Mouse (Mus musculus) CH12.LX (cell line): Measurements from ENCODE around the gene Doc2g. TPM values are rescaled to one million over a fixed set of nuclear protein-coding genes. Genes with fewer than 3 reads are reported as not detected.

Source experiments
- DNase-seq: peaks from one replicate; pipeline ENCODE4 v3.0.0-alpha.2; 2013; ENCODE audit errors: extremely low read depth
- H3K27ac ChIP-seq: 2 replicates; pipeline ENCODE4 v1.5.1; 2012; ENCODE audit warnings: low read depth, mild to moderate bottlenecking, control low read depth, moderate library complexity; ENCODE audit not compliant: insufficient read depth
- H3K27me3 ChIP-seq: replicated peaks from 2 replicates; pipeline ENCODE3; 2012; ENCODE audit warnings: inconsistent platforms
- H3K36me3 ChIP-seq, 2 experiments: replicated peaks in 1 of 2; 2 replicates each; pipeline versions ENCODE3 to v1.6.1; 2012; ENCODE audit warnings: inconsistent platforms in 1 of 2, low read length in 1 of 2, mild to moderate bottlenecking in 1 of 2, mixed read lengths in 1 of 2, moderate library complexity in 1 of 2; ENCODE audit not compliant: control insufficient read depth in 1 of 2, insufficient read depth in 1 of 2
- H3K4me1 ChIP-seq, 2 experiments: 2 replicates each; pipeline ENCODE4 v1.6.1; 2012; ENCODE audit warnings: inconsistent platforms in 1 of 2, moderate library complexity in 1 of 2; ENCODE audit not compliant: insufficient read depth in 2 of 2, control insufficient read depth in 1 of 2
- H3K4me2 ChIP-seq: 2 replicates; pipeline ENCODE4 v1.6.1; 2012; ENCODE audit warnings: low read depth, mild to moderate bottlenecking, control low read depth; ENCODE audit not compliant: poor library complexity, insufficient read depth, severe bottlenecking
- H3K4me3 ChIP-seq, 3 experiments: fragments of 150-350 bp in 1 of 3; sonication (generic) in 1 of 3; replicated peaks in 1 of 3; 2 replicates each; pipeline versions ENCODE3 to v1.5.1; 2011 to 2012; ENCODE audit warnings: low read depth in 2 of 3, low read length in 2 of 3, mild to moderate bottlenecking in 2 of 3, moderate library complexity in 2 of 3, control low read depth in 1 of 3, improper control_type of control experiment in 1 of 3, inconsistent platforms in 1 of 3, mixed read lengths in 1 of 3; ENCODE audit not compliant: poor library complexity in 1 of 3
- H3K79me2 ChIP-seq: replicated peaks from 2 replicates; pipeline ENCODE4 v1.6.1; 2012; ENCODE audit warnings: mild to moderate bottlenecking, moderate library complexity; ENCODE audit not compliant: control insufficient read depth, poor library complexity, insufficient read depth, severe bottlenecking; ENCODE audit errors: extremely low read depth
- H3K9ac ChIP-seq: 2 replicates; pipeline ENCODE4 v1.6.1; 2012; ENCODE audit warnings: low read depth, mild to moderate bottlenecking, control low read depth, moderate library complexity; ENCODE audit not compliant: insufficient read depth
- H3K9me3 ChIP-seq: replicated peaks from 2 replicates; pipeline ENCODE3; 2012; ENCODE audit warnings: low read length, inconsistent platforms, mixed read lengths
- BHLHE40 ChIP-seq: IDR thresholded peaks from 2 replicates; pipeline ENCODE4 v1.6.1; 2011; ENCODE audit warnings: mild to moderate bottlenecking, low read depth, low read length, improper control_type of control experiment
- CHD1 ChIP-seq: IDR thresholded peaks from 2 replicates; pipeline ENCODE4 v1.6.1; 2012; ENCODE audit warnings: low read depth, low read length, improper control_type of control experiment, inconsistent platforms
- CHD2 ChIP-seq: IDR thresholded peaks from 2 replicates; pipeline ENCODE4 v1.6.1; 2011; ENCODE audit warnings: low read length, improper control_type of control experiment
- CTCF ChIP-seq, 2 experiments: IDR thresholded peaks in 1 of 2; conservative IDR thresholded peaks in 1 of 2; 2 replicates each; pipeline ENCODE4 v1.5.1; 2011 to 2012; ENCODE audit warnings: low read depth in 2 of 2, low read length in 2 of 2, improper control_type of control experiment in 1 of 2, inconsistent platforms in 1 of 2, mild to moderate bottlenecking in 1 of 2, moderate library complexity in 1 of 2
- E2F4 ChIP-seq: IDR thresholded peaks from 2 replicates; pipeline ENCODE4 v1.6.1; 2011; ENCODE audit warnings: low read depth, low read length, improper control_type of control experiment; ENCODE audit not compliant: insufficient replicate concordance
- ELF1 ChIP-seq: IDR thresholded peaks from 2 replicates; pipeline ENCODE4 v1.6.1; 2014; ENCODE audit warnings: low read depth, mild to moderate bottlenecking, inconsistent platforms, low read length, improper control_type of control experiment
- EP300 ChIP-seq: IDR thresholded peaks from 2 replicates; pipeline ENCODE4 v1.6.1; 2011; ENCODE audit warnings: low read length, improper control_type of control experiment
- HCFC1 ChIP-seq: IDR thresholded peaks from 2 replicates; pipeline ENCODE4 v1.6.1; 2012; ENCODE audit warnings: low read depth, mild to moderate bottlenecking, inconsistent platforms, low read length, improper control_type of control experiment
- IRF4 ChIP-seq: IDR thresholded peaks from 2 replicates; pipeline ENCODE4 v1.6.1; 2014; ENCODE audit warnings: low read depth, mild to moderate bottlenecking, inconsistent platforms, low read length, improper control_type of control experiment
- KAT2A ChIP-seq: IDR thresholded peaks from 2 replicates; pipeline ENCODE4 v1.6.1; 2012; ENCODE audit warnings: low read length, improper control_type of control experiment, inconsistent platforms; ENCODE audit not compliant: insufficient replicate concordance
- MAX ChIP-seq: IDR thresholded peaks from 2 replicates; pipeline ENCODE4 v1.6.1; 2011; ENCODE audit warnings: low read length, improper control_type of control experiment
- MAZ ChIP-seq: IDR thresholded peaks from 2 replicates; pipeline ENCODE4 v1.6.1; 2012; ENCODE audit warnings: low read depth, mild to moderate bottlenecking, inconsistent platforms, low read length, improper control_type of control experiment, moderate library complexity
- MEF2A ChIP-seq: IDR thresholded peaks from 2 replicates; pipeline ENCODE4 v1.6.1; 2014; ENCODE audit warnings: low read depth, mild to moderate bottlenecking, inconsistent platforms, low read length, improper control_type of control experiment, borderline replicate concordance
- MXI1 ChIP-seq: IDR thresholded peaks from 2 replicates; pipeline ENCODE4 v1.6.1; 2011; ENCODE audit warnings: mild to moderate bottlenecking, low read depth, low read length, improper control_type of control experiment
- NRF1 ChIP-seq: IDR thresholded peaks from 2 replicates; pipeline ENCODE4 v1.6.1; 2014; ENCODE audit warnings: low read depth, mild to moderate bottlenecking, inconsistent platforms, low read length, improper control_type of control experiment, moderate library complexity
- PAX5 ChIP-seq: IDR thresholded peaks from 2 replicates; pipeline ENCODE4 v1.6.1; 2012; ENCODE audit warnings: low read length, inconsistent platforms, mixed read lengths
- POLR2AphosphoS2 ChIP-seq: IDR thresholded peaks from 2 replicates; pipeline ENCODE4 v1.6.1; 2011; ENCODE audit warnings: low read depth, low read length, improper control_type of control experiment
- SIN3A ChIP-seq: IDR thresholded peaks from 2 replicates; pipeline ENCODE4 v1.6.1; 2012; ENCODE audit warnings: low read length, improper control_type of control experiment, inconsistent platforms
- SMC3 ChIP-seq: IDR thresholded peaks from 2 replicates; pipeline ENCODE4 v1.6.1; 2011; ENCODE audit warnings: low read depth, low read length, improper control_type of control experiment
- TCF12 ChIP-seq: IDR thresholded peaks from 2 replicates; pipeline ENCODE4 v1.6.1; 2014; ENCODE audit warnings: low read depth, mild to moderate bottlenecking, inconsistent platforms, low read length, improper control_type of control experiment
- USF1 ChIP-seq: IDR thresholded peaks from 2 replicates; pipeline ENCODE4 v1.6.1; 2014; ENCODE audit warnings: low read depth, mild to moderate bottlenecking, inconsistent platforms, low read length, improper control_type of control experiment
- USF2 ChIP-seq: conservative IDR thresholded peaks from 2 replicates; pipeline ENCODE4 v1.6.1; 2011; ENCODE audit warnings: low read depth, low read length, improper control_type of control experiment
- ZC3H11A ChIP-seq: IDR thresholded peaks from 2 replicates; pipeline ENCODE4 v1.6.1; 2012; ENCODE audit warnings: low read depth, mild to moderate bottlenecking, inconsistent platforms, low read length, improper control_type of control experiment
- ZKSCAN1 ChIP-seq: IDR thresholded peaks from 2 replicates; pipeline ENCODE4 v1.6.1; 2012; ENCODE audit warnings: low read depth, inconsistent platforms, low read length, improper control_type of control experiment, borderline replicate concordance
- ZNF384 ChIP-seq: IDR thresholded peaks from 2 replicates; pipeline ENCODE4 v1.6.1; 2012; ENCODE audit warnings: low read depth, low read length, improper control_type of control experiment, inconsistent platforms
- dilution Hi-C: fragments of 300-500 bp; cut with MboI; formaldehyde crosslinking; loops from 2 replicates; pipeline ENCODE4 v1.14.3; 2020; ENCODE audit warnings: low sequenced_read_pairs; ENCODE audit not compliant: extremely low pct_unique_long_range_greater_than_20kb, extremely low pct_ligation_motif_present
- in situ Hi-C: fragments of 300-500 bp; cut with MboI; formaldehyde crosslinking; loops from 3 replicates; pipeline ENCODE4 v1.14.3; 2019; ENCODE audit warnings: low sequenced_read_pairs, low pct_ligation_motif_present, low pct_unique_long_range_greater_than_20kb, mixed read lengths
- polyA plus RNA-seq: library from polyadenylated mRNA; unstranded; fragments of >175 nt; gene quantifications from 2 replicates; pipeline ENCODE4 v1.2.1, GENCODE M21; 2012; ENCODE audit warnings: low read depth; ENCODE audit not compliant: insufficient read length
- total RNA-seq, 2 experiments: library from RNA; depleted of rRNA; stranded (reverse); fragments of 300-350 nt in 1 of 2; fragments of >200 nt in 1 of 2; gene quantifications; 2 replicates each; pipeline ENCODE4 v1.2.3; 2012 to 2014

Gene Doc2g
- total and polyA plus RNA-seq, 3 experiments = 2.1 to 6.4 (median 5.2) TPM

GRCm38 (mm10) chr19:3991966-3992365 lies 11.1 kb upstream of the Doc2g start:
- TF ChIP-seq ZC3H11A = no peak
- no peak for TF ChIP-seq SIN3A
- no peak for TF ChIP-seq POLR2AphosphoS2
- TF ChIP-seq CTCF (conservative IDR thresholded peaks at IDR 0.05 in 1 of 2, IDR thresholded peaks at IDR 0.05 in 1 of 2; ENCODE audit: low read depth in 2 of 2, low read length in 2 of 2) = no peak
- no peak for TF ChIP-seq ZKSCAN1
- no peak for TF ChIP-seq NRF1
- no peak for TF ChIP-seq MAZ
- TF ChIP-seq BHLHE40 = no peak
- TF ChIP-seq ELF1 = no peak
- TF ChIP-seq MXI1 = no peak
- no peak for TF ChIP-seq PAX5
- H3K4me3 ChIP-seq = no peak overlapping the region
- in situ Hi-C loops = no loop called here
- no peaks in the 10 kb centered on the region for H3K4me1 ChIP-seq
- no peak overlapping the region for H3K27ac ChIP-seq
- no peak for DNase-seq
- peaks cover 7% of the 10 kb centered on the region for H3K9me3 ChIP-seq
- no peaks in the 10 kb centered on the region for H3K79me2 ChIP-seq
- dilution Hi-C loops = no loop called here
- H3K36me3 ChIP-seq = no peaks in the 10 kb centered on the region
- peaks cover 56% of the 10 kb centered on the region for H3K27me3 ChIP-seq
- H3K4me2 ChIP-seq = no peak overlapping the region
- no peak overlapping the region for H3K9ac ChIP-seq

GRCm38 (mm10) chr19:3992416-3992815 lies 10.7 kb upstream of the Doc2g start, which contains the start of gene Tbx10:
Gene Tbx10 (plus strand): TSS chr19:3992752.
- Histone ChIP-seq H3K27me3 (peaks cover 59% of the 10 kb centered on the region), H3K4me3 (no peak within 1 kb of the TSS), H3K27ac (no peak within 1 kb of the TSS), H3K9ac (no peak within 1 kb of the TSS), H3K9me3 (peaks cover 7% of the 10 kb centered on the region), H3K4me1 (no peaks in the 10 kb centered on the region), H3K4me2 (no peak within 1 kb of the TSS), H3K79me2 (no peaks in the 10 kb centered on the region), H3K36me3 (no peaks in the 10 kb centered on the region)
- dilution Hi-C loops (no loop called here), in situ Hi-C loops (no loop called here)
- TF ChIP-seq E2F4 (no peak), HCFC1 (no peak), ZC3H11A (no peak), CHD2 (no peak)
- no peak for DNase-seq

- H3K27ac ChIP-seq = no peak overlapping the region
- H3K4me1 ChIP-seq = peaks cover 7 to 11% of the 10 kb centered on the region in 2 experiments; a peak in 3 of 4 replicates
- no peaks in the 10 kb centered on the region for H3K9me3 ChIP-seq
- peaks cover 59% of the 10 kb centered on the region for H3K27me3 ChIP-seq
- TF ChIP-seq IRF4 (no peak), TCF12 (no peak), ZNF384 (no peak), CHD1 (no peak), KAT2A (no peak), USF1 (no peak), E2F4 (no peak), SMC3 (no peak), HCFC1 (no peak), USF2 (no peak), SIN3A (no peak), PAX5 (no peak), MAX (no peak), MEF2A (no peak), EP300 (no peak)
- H3K9ac ChIP-seq = no peak overlapping the region
- no peaks in the 10 kb centered on the region for H3K79me2 ChIP-seq
- DNase-seq = no peak
- no peak overlapping the region for H3K4me2 ChIP-seq
- in situ Hi-C loops = no loop called here
- dilution Hi-C loops = no loop called here
- H3K4me3 ChIP-seq = no peak overlapping the region
- no peaks in the 10 kb centered on the region for H3K36me3 ChIP-seq
Measured at GRCm38 (mm10) chr19:3994932-3995331, 8.2 kb upstream of the Doc2g start.
